Mouse (Mus musculus) bone marrow macrophage, adult 2 months (primary cell): ENCODE data around the gene Armc9.

Experiments
- CTCF ChIP-seq: IDR thresholded peaks from 2 replicates; pipeline ENCODE4 v1.5.1; 2012; ENCODE audit warnings: low read depth, mild to moderate bottlenecking, low read length, moderate library complexity
- POLR2A ChIP-seq: IDR thresholded peaks from 2 replicates; pipeline ENCODE4 v1.6.1; 2012; ENCODE audit warnings: mild to moderate bottlenecking, low read depth, low read length, borderline replicate concordance

GRCm38 (mm10) chr1:86146293-86146692 is 8.3 kb upstream of the Armc9 start:
- TF ChIP-seq POLR2A (no peak), CTCF (no peak)
